Mouse (Mus musculus) retina, postnatal 1 day (tissue): Measurements from ENCODE around the gene 4931440F15Rik.
A peak's percentile ranks its signal among the peaks of the same experiment; 100 is the strongest.
"Not testable (repeated sequence)": the region's sequence is repeated elsewhere in the genome, so short reads cannot be mapped to it uniquely, and the experiment has no call there.

ENCODE experiments used
- DNase-seq: peaks from one replicate; pipeline ENCODE4 v3.0.0-alpha.2; 2012

4931440F15Rik gene

GRCm38 (mm10) chr11:29825271-29825718, at the start of gene 4931440F15Rik:
Gene 4931440F15Rik, minus strand, starts transcription at chr11:29825668.
- not testable (repeated sequence) for DNase-seq

DNA sequence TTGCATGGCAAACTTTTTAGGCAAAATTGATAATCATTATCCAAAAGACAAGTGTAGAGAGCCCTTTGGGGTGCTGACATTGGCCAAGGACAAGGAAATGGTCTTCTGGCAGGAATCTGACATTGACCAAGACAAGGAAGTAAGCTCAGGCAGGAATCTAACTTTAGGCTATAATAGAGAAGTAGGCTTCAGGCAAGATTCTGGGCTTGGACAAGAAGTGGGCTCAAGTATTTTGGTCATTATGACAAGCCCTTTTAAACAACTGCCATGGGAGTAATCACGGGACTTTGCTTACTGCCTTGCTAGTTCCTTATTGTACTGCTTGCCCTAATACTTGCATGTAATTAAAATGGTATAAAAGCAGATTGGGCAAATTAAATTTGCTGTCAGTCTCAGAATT, 49.3 kb upstream of the 4931440F15Rik start:
- not testable (repeated sequence) for DNase-seq

GRCm38 (mm10) chr11:29870174-29870573, 44.7 kb upstream of the 4931440F15Rik start:
- DNase-seq: no peak

DNA sequence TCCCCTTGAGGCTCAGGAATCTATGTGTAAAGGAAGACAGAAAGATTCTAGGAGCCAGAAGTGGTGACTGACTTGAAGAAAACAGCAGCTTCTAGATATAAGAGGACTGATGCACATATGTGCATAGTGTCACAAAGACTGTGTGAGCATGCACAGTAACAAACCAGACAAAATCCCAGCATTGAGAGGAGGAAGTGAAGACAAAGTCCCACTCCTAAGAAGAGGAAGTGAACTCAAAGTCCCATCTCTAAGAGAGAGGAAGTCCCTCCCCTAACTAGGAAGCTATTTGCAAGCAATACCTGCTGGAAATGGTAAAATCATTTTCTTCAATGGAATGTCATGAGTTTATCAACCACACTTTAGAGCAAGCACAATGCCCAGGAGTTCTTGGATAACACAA, 38.8 kb upstream of the 4931440F15Rik start:
- DNase-seq: no peak

GRCm38 (mm10) chr11:29861750-29862397, 36.4 kb upstream of the 4931440F15Rik start:
- DNase-seq: peak; percentile 63

DNA sequence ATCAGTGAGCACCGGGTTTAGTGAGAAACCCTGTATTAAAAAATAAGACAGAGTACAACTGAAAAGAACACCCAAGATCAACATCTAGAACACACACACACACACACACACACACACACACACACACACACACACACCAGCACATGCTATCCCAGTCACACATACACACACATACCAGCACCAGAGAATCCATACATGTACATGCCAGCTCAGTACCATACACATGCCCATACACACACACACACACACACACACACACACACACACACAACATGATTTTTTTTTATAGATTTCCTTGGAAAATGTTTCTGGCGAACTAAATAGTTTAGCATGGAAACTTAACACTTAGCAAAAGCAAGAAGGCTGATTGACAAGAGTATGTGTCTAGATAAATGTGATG, 35.6 kb upstream of the 4931440F15Rik start:
- DNase-seq: no peak

GRCm38 (mm10) chr11:29840606-29841227, 15.2 kb upstream of the 4931440F15Rik start:
- no peak for DNase-seq

- DNase-seq: peak; percentile 20
Observed at GRCm38 (mm10) chr11:29839781-29840180, 14.3 kb upstream of the 4931440F15Rik start.

DNA sequence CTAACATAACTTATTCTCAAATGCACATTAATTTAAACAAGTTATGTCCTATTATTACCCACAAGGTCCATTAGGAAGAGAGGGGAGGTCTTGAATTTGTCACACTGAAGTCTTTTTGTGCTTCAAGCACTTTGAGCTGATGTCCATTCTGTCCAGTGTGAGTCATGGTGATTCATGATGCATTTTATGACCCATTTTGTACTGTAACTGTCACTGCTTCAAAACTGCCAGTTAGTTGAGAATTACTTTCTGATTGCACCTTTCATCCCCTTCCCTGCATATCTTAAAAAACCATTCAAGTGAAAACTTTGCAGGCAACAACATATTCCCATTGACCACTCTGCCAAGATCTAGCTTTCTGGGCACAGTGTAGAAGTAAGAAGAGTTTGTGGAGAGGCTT, 11.6 kb upstream of the 4931440F15Rik start:
- no peak for DNase-seq

GRCm38 (mm10) chr11:29827729-29828128, 2.3 kb upstream of the 4931440F15Rik start:
- DNase-seq: no peak

DNA sequence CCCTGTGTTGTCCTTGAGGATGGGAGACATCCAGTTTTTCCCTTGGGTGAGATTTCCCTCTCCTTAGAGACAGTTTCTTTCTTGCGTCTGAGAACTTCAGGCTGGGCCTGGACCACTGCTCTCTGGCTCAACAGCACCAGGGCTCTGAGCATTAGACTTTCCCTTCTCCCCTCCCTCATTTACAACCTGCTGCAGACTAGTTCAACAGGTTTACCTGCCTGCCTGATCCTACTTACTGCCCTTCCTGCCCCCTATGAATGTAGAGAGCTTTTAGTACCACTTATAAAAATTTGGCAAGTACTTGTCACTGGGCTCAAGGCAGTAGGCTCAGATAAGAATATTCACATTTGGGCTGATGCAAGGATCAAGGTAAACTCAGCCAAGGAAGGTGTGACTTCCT, 533 bp upstream of the 4931440F15Rik start:
- DNase-seq: no peak

DNA sequence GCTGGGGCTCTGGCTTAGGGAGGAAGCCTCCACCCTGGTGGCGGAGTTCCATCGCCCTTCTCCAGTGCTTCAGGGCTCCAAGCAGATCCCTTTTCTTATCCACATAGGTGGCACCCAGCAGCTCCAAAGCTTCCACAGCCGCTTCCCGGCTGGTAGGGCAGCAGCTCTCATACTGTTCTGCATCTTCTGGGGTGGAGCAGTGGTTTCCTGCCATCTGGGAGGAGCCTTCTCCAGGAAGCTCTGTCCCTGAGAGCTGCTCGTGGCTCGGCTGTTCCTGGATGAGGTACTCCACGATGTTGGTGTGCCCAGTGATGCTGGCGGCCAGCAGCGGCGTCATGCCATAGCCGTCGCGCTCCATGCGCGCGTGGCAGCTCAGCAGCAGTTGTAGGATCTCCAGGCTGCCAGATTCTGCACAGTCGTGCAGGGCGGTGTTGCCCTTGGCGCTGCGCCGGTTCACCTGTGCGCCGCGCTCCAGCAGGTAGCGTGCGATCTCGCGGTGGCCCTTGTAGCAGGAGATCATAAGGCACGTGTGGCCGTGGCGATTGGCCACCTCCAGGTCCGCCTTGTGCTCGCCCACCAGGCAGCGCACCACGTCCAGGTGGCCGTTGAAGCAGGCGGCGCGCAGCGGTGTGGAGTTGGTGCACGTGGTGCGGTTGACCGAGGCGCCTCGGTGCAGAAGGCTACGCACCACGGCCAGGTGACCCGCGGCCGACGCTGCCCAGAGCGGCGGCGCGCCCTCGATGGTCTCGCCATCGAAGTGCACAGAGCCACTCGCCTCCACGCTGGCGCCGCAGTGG, 796 bp downstream of the 4931440F15Rik start:
- DNase-seq: not testable (repeated sequence)

DNA sequence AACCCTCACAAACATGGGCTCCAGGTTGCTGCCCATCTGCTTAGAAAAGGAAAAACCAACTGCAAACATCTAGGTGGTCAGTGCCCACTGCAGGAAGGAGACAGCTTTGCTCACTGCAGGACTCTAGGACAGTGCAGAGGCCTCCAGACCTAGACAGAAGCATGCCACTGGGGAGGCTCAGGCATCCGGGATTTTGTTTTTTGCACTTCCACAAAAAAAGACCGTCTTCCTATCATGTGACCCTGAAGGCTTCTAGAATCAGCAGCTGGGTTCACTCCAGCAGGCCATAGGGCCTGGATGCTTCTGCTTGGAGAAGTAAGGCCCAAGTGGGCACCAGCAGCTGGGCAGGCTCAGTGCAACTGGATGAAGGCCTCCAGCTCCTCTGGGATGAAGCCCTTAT, 2.3 kb downstream of the 4931440F15Rik start:
- no peak for DNase-seq

DNA sequence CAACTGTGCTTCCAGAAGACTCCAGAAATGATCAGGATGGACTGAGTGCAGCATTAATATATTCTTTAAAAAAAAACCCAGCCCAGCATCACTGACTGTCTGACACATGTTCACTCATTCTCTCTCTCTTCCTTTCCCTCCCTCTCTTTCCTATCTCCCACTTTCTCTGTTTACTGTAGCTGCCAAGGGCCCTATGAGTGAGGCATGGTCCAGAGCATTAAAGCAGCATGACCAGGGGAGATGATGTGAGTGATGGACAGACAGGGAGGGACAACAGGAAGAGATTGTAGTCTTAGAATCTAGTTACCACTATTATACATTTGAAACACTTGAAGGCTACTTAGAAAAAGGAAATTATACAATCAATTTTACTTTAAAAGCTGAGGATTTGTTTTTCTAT, 9.8 kb downstream of the 4931440F15Rik start:
- DNase-seq: no peak

DNA sequence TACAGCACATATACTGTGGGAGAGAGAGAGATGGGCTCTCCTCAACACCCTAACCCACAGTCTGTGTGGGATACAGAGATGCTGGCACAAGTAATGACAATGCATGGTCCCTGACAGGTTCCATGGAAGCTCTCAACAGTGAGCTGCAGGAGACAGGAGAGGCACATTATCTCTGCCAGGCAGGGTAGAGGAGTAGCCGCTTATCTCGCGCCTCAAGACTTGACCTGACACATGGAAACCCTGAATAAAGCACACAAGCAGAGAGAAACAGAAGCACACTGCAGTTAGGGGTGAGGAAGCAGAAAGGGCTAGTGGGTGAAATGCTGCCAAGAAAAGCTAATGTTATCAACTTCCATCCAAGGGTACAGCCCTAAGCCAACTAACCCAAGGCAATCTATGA, 10.2 kb downstream of the 4931440F15Rik start:
- no peak for DNase-seq

GRCm38 (mm10) chr11:29813267-29813666, 12.2 kb downstream of the 4931440F15Rik start:
- no peak for DNase-seq

GRCm38 (mm10) chr11:29812475-29812874, 13.0 kb downstream of the 4931440F15Rik start:
- no peak for DNase-seq

DNA sequence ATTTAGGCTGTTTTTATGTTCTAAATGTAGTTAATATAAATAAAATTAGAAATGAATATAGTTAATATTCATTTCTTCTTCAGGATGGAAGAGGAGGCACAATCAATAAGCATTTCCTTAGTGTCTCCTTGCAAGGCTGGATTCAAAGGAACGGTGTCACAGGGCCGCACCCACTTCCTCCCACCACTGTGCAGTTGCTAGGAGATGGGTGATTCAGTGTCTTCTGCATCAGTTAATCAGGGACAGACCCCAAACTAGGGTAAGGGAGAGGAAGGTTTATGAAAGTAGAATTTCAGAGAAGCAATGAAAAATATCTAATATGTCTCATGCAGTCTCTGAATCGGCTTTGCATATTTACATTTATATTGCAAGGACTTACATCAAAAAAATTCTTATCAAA, 15.1 kb downstream of the 4931440F15Rik start:
- no peak for DNase-seq

DNA sequence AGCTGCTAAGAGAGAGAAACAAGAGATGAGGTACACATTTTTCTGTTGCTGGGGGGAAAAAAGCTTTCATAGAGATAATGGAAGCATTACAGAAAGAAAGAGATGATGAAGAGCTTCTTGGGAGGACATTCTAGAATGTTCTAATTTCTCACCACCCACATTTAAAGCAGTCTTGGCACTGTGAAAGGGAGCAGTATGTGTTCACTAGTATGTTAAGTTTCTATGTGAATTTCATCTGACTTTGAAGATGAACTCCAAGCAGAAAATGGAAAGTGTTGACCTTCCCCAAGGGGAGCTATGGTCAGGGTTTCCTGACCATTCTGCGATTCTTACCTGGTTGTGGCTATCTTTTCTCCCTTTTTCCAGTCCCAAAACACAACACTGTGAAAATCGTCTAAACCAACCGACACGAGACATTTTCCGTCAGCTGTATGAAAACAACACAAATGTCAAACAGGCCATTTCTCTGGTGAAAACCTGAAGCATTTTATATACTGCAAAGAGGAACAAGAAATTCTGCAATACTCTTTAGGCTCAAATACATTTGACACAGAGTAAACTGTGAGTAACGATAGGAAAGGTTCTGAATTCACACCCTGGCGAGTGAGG, 16.4 kb downstream of the 4931440F15Rik start:
- no peak for DNase-seq

DNA sequence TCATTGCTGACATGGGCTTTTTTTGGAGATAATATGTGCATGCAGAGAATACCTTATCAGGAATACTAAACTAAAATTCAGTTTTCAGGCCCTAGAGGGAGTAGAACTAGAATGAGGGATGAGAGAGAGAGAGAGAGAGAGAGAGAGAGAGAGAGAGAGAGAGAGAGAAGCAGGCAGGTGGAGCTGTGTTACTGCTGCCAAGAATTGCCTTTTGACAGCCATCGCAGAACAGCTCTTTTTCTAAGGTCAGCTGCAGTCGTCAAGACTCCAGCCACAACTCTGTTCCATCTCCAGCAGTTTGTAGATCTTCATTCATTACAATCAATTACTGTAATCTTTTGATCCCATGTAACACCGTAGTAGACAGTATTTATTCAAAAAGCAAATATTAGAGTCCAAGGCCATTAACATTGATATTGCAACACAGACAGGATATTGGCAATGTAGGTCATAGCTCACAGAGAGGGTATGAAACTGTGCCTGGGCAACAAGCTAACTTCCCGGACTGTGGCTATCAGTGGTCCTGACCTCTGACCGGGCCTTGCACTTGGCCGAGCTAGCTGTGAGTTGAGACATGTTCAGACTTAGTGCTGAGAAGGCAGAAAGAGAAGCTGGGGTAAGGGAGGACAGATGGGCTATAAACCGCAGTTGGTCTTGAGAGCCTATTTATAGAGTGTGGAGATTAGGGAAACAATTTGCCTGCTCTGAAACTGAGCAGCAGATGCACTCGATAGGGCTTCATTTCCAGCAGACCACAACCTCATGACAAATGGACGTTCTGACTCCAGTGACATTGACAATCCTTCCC, 17.1 kb downstream of the 4931440F15Rik start:
- DNase-seq: peak; percentile 60

GRCm38 (mm10) chr11:29807325-29807724, 18.1 kb downstream of the 4931440F15Rik start:
- no peak for DNase-seq
